Mouse (Mus musculus) E14TG2a.4 (cell line): Measurements from ENCODE around the gene Pla2g4c.

Experiments used
- H3K27me3 ChIP-seq: 2 replicates; pipeline ENCODE4 v1.6.1; 2014; ENCODE audit warnings: low read length, control low read depth; ENCODE audit not compliant: insufficient read depth
- H3K36me3 ChIP-seq: 2 replicates; pipeline ENCODE4 v1.6.1; 2014; ENCODE audit warnings: low read length, control low read depth; ENCODE audit not compliant: insufficient read depth
- H3K4me1 ChIP-seq: replicated peaks from 2 replicates; pipeline ENCODE4 v1.6.1; 2014; ENCODE audit warnings: low read depth, low read length, control low read depth
- H3K4me3 ChIP-seq: replicated peaks from 2 replicates; pipeline ENCODE4 v1.5.1; 2014; ENCODE audit warnings: mild to moderate bottlenecking, low read length
- H3K9me3 ChIP-seq: 2 replicates; pipeline ENCODE4 v1.6.1; 2014; ENCODE audit warnings: low read length, control low read depth
- CTCF ChIP-seq: conservative IDR thresholded peaks from 2 replicates; pipeline ENCODE4 v1.5.1; 2014; ENCODE audit warnings: low read length
- NANOG ChIP-seq: IDR thresholded peaks from 2 replicates; pipeline ENCODE4 v1.6.1; 2014; ENCODE audit warnings: borderline replicate concordance, low read length, mixed read lengths
- POU5F1 ChIP-seq: IDR thresholded peaks from 2 replicates; pipeline ENCODE4 v1.6.1; 2014; ENCODE audit warnings: low read length, borderline replicate concordance

Gene Pla2g4c

DNA sequence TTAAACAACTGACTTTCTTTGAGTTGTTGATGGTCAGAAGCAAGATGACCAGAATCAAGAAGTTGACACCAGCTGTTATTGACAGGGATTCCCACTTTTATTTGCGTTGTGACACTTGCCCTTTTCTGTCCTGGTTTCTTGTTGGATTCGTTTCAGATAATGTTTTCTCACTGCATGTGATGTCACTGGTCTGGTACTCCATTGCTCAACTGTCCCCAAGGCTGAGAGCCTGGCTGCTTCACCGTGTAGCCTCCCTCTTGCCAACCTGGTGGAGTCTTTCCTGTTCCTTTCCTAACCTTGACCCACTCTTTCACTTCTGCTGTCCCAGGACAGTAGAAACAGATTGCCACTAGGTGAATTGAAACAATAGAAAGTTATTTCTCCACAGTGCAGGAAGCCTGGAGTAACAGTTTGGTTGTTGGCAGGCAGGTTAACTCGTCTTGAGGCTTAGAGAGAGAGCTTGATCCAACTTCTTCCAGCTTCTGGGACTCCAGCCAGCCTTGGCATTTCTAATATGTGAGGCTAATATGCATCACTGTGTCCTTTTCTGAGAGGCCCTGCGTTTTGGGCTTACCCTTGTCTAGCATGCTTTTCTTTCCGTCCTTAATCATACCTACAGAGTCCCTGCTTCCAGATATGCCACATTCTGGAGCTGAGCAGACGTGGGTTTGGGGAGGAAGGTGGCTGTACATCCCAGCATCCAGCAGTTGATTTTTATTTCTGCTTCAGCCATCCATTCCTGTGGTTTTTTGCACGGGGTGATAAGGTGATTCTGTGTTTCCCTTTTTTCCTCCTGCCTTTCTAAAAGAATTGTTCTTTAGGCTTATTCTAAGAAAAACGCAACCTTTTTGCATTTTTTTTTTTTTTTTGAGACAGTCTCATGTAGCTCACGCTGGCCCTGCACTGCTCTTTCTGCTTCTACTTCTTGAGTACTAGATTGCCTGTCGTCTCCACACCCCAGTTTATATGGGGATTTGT, 30.3 kb upstream of the Pla2g4c start:
- TF ChIP-seq POU5F1 (no peak), CTCF (no peak)
- Histone ChIP-seq H3K4me1 (peaks cover 15% of the 10 kb centered on the region), H3K4me3 (no peak overlapping the region)

DNA sequence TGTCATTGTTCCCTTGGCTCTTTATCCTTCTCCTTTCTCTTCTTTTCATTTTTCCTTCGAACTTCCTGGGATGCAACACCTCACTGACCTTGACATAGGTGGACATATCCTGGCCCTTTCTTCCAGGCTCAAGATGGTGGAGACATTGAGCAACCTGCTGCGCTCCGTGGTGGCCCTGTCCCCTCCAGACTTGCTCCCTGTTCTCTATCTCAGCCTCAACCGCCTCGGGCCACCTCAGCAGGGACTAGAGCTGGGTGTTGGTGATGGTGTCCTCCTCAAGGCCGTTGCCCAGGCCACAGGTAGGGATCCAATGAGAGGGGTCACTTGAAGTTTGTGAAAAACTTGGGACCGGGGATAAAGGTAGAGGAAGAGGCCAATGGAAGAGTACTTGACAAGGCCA, 29.2 kb upstream of the Pla2g4c start:
- H3K36me3 ChIP-seq = peaks cover 100% of the 10 kb centered on the region
- H3K9me3 ChIP-seq = peaks cover 100% of the 10 kb centered on the region
- TF ChIP-seq NANOG = no peak
- no peak for TF ChIP-seq CTCF
- TF ChIP-seq POU5F1 = no peak
- no peaks in the 10 kb centered on the region for H3K27me3 ChIP-seq
- peaks cover 15% of the 10 kb centered on the region for H3K4me1 ChIP-seq
- H3K4me3 ChIP-seq = no peak overlapping the region

More for the DNA sequence above, 30.3 kb upstream of the Pla2g4c start:
- no peaks in the 10 kb centered on the region for H3K27me3 ChIP-seq
- peaks cover 100% of the 10 kb centered on the region for H3K36me3 ChIP-seq
- peaks cover 99% of the 10 kb centered on the region for H3K9me3 ChIP-seq

DNA sequence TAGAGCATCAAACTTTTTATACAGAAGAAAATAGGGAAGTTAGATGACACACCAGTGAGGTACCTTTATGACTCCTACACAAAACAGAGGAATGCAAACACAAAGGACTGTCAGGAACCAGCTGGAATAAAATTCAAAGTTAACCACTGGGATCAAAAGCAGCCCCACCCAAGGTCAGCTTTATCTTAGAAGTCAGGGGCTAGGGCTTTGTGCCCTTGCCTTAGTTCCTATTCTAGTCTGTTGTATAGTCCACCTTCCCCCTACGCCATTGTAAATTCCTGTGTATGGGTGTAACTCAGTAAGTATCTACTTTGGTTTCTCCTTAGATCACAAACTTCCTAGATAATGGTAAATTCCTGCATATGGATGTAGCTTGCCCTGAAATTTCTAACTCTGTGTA, 26.8 kb upstream of the Pla2g4c start:
- Histone ChIP-seq H3K9me3 (peaks cover 100% of the 10 kb centered on the region), H3K27me3 (no peaks in the 10 kb centered on the region), H3K4me1 (peaks cover 15% of the 10 kb centered on the region), H3K36me3 (peaks cover 100% of the 10 kb centered on the region), H3K4me3 (no peak overlapping the region)
- no peak for TF ChIP-seq POU5F1
- TF ChIP-seq NANOG = no peak
- no peak for TF ChIP-seq CTCF

DNA sequence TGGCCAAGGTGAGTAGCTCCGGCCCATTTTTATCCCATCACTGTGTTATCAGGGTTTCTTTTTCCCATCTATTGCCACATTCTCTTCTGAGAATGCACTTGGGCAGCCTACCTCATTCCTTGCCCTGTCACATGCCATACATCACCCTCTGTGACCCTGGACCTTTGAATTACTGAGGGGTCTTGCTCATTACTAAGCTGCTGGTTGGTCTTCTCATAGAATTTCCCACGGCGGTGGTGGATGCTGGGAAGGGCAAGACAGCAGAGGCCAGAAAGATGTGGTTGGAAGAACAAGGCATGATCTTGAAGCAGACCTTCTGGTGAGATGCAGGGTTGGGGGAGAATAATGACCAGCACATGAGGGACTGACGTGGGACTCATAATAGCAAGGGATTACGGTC, 25.6 kb upstream of the Pla2g4c start:
- Histone ChIP-seq H3K4me1 (peaks cover 15% of the 10 kb centered on the region), H3K36me3 (peaks cover 100% of the 10 kb centered on the region), H3K9me3 (peaks cover 100% of the 10 kb centered on the region), H3K27me3 (no peaks in the 10 kb centered on the region), H3K4me3 (no peak overlapping the region)
- TF ChIP-seq POU5F1 (no peak), NANOG (no peak), CTCF (no peak)

DNA sequence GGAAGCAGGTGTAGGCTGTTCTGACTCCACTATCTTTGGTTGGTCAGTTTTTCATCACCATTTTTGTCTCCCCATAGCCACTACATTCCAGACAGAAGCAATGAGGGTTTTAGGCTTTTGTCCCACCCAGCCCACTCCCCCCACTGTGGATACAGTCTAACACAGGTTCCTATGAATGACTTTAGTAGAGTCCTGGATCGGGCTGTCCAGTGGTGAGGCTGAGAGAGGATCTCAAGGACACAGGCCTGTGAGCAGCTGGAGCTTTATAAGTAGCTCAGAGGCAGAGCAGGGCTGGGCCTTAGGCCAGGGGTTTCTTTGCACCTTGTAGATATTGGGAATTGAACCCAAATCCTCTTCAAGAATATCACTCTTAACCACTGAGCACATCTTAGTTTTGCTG, 22.8 kb upstream of the Pla2g4c start:
- Histone ChIP-seq H3K9me3 (peaks cover 99% of the 10 kb centered on the region), H3K4me3 (no peak overlapping the region)

DNA sequence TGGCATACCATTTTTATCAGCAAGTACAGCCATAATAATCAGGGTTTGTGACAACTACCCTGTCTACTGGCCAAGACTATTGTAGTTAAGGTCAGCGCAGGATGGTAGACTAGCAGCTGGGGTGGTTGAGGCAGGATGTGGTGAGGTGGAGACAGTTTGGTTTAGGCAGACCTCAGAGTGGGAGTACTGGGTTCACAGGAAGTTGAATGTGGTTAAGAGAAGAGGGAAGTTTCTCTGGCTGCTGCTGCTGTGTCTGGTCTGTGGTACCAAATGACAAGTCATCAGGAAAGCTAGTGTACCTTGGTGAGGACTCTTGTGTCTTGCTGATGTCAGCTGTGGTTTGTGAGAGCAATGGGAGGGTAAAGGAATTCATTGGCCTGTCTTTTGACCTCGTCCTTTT, 21.7 kb upstream of the Pla2g4c start:
- TF ChIP-seq POU5F1 (no peak), NANOG (no peak), CTCF (no peak)
- Histone ChIP-seq H3K36me3 (peaks cover 100% of the 10 kb centered on the region), H3K4me1 (peaks cover 5% of the 10 kb centered on the region; the same call in 1 of the 2 replicates), H3K27me3 (no peaks in the 10 kb centered on the region), H3K4me3 (no peak overlapping the region), H3K9me3 (peaks cover 99% of the 10 kb centered on the region)

More for the DNA sequence above, 22.8 kb upstream of the Pla2g4c start:
- Histone ChIP-seq H3K36me3 (peaks cover 100% of the 10 kb centered on the region), H3K27me3 (no peaks in the 10 kb centered on the region), H3K4me1 (peaks cover 14% of the 10 kb centered on the region)
- no peak for TF ChIP-seq CTCF
- no peak for TF ChIP-seq NANOG
- TF ChIP-seq POU5F1 = no peak

DNA sequence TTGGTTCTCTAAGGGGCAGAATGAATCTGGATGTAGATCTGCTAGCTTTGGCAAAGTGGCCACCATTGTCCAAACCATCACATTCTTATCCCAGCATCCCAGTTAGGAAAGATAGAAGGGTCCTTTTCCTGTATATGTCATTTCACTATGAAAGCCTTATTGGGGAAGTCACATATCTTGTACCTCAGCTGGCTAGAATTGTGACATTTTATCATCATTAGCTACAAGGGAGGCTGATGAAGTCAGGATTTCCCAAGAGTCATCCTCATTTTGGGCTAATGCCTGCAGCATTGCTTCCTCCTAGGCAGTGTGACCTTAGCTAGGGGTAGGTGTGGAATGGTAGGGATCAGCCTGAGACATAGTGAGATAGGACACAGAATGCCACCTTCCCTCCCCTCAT, 21.1 kb upstream of the Pla2g4c start:
- TF ChIP-seq CTCF (no peak), NANOG (no peak), POU5F1 (no peak)
- Histone ChIP-seq H3K4me1 (peaks cover 2% of the 10 kb centered on the region; the same call in 1 of the 2 replicates), H3K9me3 (peaks cover 99% of the 10 kb centered on the region), H3K4me3 (no peak overlapping the region), H3K27me3 (no peaks in the 10 kb centered on the region), H3K36me3 (peaks cover 100% of the 10 kb centered on the region)

DNA sequence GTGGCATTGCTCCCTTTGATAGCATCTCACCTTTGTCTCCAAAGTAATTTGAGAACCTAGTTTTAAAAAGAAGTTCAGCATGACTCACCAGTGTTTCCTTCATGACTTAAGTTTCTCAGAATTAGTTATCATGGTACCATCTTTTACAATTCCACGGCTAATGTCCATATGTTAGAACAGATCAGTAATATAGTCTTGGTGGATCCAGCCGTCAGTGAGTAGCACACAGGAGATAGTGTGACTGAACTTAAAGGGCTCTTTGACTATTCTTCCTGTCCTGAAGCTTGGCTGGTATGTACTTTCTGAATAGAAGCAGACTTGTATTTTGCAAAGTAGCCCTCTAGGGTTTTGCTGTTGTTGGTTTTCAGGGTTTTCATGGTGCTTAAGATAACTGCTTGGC, 15.0 kb upstream of the Pla2g4c start:
- 0 out of 2 replicates have a peak overlapping the region, but pooled peaks have one; percentile 3 for H3K4me3 ChIP-seq
- peaks cover 100% of the 10 kb centered on the region for H3K36me3 ChIP-seq
- H3K27me3 ChIP-seq = no peaks in the 10 kb centered on the region
- no peaks in the 10 kb centered on the region for H3K4me1 ChIP-seq
- peaks cover 99% of the 10 kb centered on the region for H3K9me3 ChIP-seq
- no peak for TF ChIP-seq POU5F1
- no peak for TF ChIP-seq CTCF
- TF ChIP-seq NANOG = no peak

DNA sequence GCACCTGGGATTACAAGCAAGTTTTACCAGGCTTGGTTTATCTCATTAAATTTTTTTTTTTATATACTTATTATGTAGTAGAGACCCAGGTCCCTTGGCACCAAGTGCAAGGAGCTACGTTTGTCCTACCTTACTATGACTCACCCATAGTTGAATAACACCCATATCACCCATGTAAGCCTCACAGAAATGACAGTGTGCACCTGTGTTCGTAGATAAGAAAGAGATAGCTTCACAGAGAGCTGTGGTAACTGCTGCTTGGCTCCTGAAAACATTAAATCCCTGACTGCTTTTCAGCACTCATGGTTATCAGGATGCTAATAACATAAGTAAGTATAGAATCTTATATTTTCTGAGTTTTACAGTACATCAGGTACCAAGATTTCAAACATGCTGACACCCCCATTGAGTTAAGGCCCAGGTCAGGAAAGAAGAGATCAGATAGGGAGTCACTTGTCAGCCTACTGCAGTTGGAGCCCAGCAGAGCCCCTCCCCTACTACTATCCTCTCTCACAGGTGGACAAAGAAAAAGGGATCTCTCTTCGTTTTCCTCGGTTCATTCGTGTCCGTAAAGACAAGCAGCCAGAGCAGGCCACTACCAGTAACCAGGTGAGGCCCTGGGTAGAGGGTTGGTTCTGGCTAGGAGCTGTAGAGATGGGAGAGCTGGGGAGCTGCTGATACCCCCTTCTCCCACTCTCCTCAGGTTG, 13.8 kb upstream of the Pla2g4c start:
- Histone ChIP-seq H3K27me3 (no peaks in the 10 kb centered on the region), H3K4me1 (no peaks in the 10 kb centered on the region)

More for the DNA sequence above, 13.8 kb upstream of the Pla2g4c start:
- TF ChIP-seq POU5F1 (no peak), CTCF (no peak), NANOG (no peak)
- Histone ChIP-seq H3K4me3 (no peak overlapping the region), H3K9me3 (peaks cover 90% of the 10 kb centered on the region), H3K36me3 (peaks cover 95% of the 10 kb centered on the region)
